Mouse (Mus musculus) brain, embryonic 14.5 days (tissue): ENCODE results near the gene Gm10837.

Experiments
- CTCF ChIP-seq: fragments of 200-500 bp; IDR thresholded peaks from 2 replicates; pipeline ENCODE4 v1.5.1; 2012; ENCODE audit warnings: inconsistent platforms, mild to moderate bottlenecking, moderate library complexity, borderline replicate concordance; ENCODE audit not compliant: insufficient read depth, insufficient read length; ENCODE audit errors: extremely low read depth
- POLR2A ChIP-seq: fragments of 200-500 bp; IDR thresholded peaks from 2 replicates; pipeline ENCODE4 v1.6.1; 2012; ENCODE audit warnings: mild to moderate bottlenecking, inconsistent platforms, borderline replicate concordance; ENCODE audit not compliant: poor library complexity, insufficient read depth, insufficient read length, severe bottlenecking; ENCODE audit errors: extremely low read depth

- TF ChIP-seq CTCF (no peak), POLR2A (no peak)
These were observed 21.2 kb upstream of the Gm10837 start for GRCm38 (mm10) chr14:122468971-122469755.
